Mouse (Mus musculus) 3134 (cell line): ENCODE measurements around the gene Arpp19.

ENCODE experiments used
- DNase-seq: peaks from one replicate; pipeline ENCODE4 v3.0.0-alpha.2; 2011; ENCODE audit warnings: low spot score; ENCODE audit not compliant: insufficient read length; ENCODE audit errors: extremely low read depth

Gene Arpp19

DNA sequence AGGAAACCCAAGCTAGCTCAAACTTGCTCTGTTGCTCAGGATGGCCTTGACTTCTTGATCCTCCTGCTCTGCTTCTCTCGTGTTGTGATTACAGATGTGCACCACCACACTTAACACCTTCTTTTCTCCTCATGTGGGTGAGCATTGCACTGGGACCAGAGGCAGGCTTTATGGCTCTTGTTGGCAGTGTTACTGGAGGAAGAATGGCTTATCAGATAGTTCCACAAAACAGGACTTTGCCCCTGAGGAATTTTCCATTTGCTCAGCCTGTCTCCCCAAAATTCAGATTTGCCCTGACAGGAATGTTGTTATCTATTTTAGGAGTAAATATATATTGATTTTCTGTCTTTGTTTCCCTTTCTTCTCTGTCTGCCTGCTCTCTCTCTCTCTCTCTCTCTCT is 2.7 kb upstream of the Arpp19 start:
- no peak for DNase-seq

DNA sequence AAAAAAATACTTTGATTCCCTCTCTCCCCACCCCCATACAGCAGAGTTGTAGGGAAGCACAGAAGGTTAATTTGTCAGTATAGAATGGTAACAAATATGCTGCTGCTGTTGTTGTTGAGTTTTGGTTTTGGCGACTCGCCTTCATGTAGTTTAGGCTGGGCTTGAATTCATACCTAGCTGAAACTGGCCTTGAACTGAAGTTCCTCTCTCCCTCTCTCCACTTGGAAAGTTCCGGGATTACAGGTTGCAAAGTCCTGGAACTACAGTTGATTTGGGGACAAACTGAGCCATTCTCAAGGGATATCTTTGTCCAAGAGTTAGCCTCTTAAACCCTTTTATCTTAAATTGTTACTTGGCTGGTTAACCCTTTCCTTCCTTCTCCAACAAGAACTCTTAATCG is 1.5 kb upstream of the Arpp19 start:
- DNase-seq: no peak

DNA sequence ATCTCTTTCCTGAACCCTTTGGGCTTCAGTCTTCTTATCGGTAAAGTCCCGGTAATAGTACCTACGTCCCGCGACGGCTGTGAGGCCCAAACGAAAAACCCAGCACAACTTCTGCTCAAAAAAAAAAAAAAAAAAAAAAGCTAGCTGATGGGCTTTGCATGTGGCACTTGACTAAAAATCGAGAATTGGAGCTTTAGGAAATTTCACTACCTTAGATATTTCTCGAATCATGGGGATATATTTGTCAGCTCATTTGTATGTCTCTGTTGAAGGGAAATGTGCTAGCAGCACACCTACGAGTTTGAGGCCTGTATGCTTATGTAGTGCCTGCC is 909 bp downstream of the Arpp19 start:
- no peak for DNase-seq

DNA sequence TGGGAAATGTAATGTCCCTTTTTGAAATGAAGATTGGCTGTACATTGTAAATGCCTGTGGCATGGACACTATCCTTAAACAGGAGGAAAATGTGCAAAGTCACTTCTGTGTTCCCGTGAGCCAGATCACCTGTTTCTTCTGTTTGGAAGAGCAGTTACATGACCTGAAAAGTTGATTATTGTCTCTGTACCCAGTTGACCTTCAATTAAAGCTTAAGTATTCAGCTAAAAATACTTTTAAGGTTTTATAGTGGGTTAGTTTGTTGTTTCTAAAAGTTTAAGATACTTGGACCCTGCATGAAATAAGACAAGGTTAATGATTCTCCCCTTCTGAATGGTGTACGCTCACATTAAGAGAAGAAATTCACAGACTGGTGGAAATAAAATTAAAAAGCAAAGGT is 3.2 kb downstream of the Arpp19 start:
- DNase-seq: no peak

DNA sequence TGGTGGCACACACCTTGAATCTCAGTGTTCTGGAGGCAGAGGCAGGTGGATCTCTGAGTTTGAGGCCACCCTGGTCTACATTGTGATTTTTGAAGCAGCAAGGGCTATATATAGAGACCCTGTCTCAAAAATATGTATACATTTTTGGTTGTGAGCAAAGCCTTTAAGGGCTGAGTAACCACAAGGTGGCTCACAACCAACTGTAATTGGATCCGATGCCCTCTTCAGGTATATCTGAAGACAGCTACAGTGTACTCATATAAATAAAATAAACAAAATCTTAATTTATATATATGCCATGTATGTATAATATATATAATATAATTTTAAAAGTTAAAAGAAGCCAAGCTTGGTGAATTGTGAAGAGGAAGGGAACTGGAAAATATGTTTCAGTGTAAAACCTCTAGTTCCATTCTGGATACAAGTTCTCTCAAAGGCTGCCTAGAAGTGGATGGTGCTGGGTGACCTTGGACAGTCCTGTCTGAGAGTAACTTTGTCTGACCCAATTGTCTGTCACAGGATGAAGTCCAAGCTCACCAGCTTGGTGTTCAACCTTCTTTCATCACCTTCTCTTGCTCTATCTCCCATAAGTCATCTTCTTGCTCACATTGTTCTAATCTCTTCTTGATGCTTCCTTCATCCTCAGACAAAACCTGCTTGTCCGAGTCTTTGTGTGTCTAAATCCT is 4.6 kb downstream of the Arpp19 start:
- no peak for DNase-seq

DNA sequence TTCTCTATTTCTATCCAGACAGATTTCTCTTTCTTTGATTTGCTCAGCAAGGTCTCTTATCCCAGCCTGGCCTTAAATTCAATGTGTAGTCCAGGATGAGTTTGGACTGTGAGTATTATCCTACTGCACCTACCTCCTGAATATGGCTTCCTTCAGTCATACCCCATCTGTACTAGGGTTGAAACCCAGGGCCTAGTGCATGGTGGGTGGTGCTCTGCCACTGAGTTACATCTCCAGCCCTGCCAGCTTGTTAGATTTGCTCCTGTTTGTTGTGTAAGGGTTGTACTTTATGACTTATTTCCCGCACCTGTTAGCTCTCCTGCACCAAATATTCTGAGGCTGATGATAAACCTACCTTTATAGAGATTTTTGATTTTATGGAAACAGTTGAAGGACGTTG is 5.8 kb downstream of the Arpp19 start:
- DNase-seq: no peak

DNA sequence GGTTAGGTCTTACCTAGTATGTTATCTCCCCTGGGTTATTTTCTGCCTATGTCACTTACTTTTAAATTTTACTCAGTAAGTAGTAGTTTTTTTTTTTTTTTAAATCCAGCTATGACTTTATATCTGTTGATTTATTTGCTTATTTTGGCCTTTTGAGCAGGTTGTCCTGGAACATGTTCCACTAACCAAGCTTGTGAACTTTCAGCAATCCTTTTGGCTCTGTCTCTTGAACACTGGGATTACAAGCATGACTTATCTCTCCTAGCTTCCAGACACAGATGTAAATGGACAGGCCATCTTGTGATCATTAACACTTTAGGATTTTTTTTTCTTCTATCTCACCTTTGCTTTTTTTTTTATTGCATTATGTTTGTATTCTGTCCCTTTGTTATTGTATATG is 9.7 kb downstream of the Arpp19 start:
- no peak for DNase-seq

DNA sequence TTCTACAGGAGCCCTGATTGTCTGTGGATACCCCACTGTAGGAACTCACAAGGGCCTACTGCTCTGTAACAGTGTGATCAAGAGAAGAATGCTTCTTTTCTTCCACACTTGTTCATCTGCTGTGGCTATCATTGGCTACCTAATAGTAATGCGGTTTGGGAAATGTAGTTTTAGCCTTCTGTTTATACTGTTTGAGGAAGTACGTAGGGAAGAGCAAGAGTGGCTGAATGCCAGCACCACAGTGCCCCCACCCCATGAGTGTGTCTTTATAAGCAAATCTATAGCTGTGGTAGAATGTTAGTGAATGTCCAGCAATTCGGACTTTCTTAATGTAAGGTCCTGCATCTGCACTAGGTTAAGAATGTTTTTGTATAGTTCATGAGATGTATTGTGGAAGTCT is 11.7 kb downstream of the Arpp19 start:
- DNase-seq: no peak

DNA sequence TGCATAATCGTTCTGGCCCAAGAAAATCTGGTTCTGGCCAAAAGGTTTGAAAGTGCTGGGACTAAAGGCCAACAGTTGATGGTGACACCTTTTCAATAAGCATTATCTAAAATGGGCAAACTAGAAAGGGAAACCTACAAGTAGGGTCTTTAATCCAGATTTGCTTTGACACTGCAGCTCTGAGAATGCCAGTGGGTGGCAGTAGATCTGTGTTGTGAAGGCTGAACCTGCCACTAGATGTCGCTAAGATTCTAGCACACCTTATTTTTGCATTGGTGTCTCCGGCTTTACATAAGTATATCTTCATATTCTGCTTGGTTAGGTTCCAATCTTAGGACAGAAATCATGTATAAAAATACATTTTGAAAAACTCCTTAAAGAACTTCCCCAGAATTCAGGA is 12.6 kb downstream of the Arpp19 start:
- no peak for DNase-seq

DNA sequence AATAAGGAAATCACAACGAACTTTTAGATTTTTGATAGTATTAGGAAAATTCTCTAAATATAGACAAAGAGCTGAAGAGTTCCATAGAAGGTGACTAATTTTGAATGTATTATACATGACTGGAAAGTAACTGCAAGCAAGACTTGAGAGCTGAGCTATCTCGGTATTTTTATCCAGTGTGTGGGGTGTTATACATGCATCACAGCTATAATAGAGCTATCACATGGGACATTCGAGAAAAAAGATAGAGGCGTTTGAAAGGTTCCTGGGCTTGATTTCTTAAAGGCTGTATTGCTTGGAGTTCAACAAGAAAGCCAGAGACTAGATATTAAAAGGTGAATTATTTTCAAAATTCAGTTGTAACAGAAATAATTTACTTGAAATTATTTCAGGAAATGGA is 14.4 kb downstream of the Arpp19 start:
- no peak for DNase-seq

DNA sequence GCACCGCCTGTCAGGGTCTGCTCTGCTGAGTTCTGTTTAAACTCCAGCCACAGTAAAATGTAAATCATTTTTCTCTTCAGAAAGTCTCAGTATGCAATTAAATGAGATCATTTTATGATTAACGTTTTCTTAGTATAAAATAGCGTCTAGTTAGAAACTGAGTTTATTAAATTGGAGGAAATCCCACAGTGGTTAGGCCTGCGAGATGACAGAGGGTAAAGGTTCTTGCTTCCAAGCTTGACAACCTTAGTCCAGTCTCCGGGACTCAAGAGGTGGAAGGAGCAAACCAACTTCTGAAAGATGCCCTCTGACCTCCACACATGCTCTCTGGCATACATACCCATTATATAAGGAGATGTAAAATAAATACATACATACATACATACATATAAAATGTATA is 17.6 kb downstream of the Arpp19 start:
- DNase-seq: no peak

DNA sequence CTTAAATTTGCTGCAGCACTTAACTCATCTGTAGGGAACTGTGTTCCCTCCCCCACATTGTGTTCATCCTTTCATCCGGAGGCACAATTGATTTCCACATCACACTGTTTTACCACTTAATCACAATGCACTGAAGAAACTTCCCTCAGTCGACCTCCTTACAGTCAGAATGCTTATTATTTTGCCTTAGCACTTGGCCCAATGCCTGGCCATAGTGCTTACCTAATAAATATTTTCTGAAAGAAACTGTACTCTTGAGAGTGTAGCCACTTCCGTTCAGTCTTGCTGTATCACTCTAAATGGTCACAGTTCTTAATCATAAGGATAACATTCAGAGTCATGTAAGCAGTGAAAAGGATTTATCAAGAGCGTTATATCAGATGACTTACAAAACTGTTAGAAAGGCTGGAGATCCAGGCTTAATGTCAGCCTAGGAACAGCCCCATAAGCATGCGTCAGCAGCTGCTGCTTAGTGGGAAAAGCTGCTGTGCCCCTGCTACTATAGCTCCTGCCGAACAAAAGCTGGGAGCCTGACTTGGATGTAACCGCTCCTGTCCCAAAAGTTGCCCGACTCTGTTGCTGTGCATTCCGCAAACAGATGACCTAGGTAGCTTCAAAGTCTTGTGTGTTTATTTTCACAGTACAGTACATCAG is 27.4 kb downstream of the Arpp19 start:
- DNase-seq: no peak

DNA sequence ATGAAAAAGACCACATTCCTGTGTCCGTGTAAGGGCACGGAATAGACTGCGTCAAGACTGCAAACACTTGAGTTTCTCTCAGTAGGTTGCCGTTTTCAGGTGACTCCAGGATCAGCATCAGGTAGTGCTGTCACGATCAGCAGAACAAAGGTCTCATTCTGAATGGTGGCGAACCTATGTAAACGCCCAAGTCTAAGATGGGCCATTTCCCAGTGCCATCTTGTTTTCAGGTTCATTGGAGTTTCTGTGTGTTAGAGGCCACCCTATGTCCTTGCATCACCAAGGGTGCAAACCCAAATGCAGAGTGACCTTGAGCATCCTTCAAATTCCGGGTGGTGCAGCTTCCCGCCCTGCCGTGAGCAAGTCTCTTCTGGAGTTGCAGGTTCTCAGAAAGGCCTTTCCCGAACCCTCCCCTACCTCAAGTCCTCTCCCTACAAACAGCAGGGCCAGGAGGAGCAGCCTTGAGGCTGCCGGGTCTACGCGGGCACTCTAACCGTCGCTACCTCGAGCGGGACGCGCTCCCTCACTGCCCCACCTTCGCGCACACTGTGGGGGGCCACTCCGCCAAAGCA is 33.1 kb downstream of the Arpp19 start, which contains the start of gene Myo5a:
Gene Myo5a (plus strand): TSS at position 559 of the 572 bp plus-strand sequence.
- peak; percentile 83 for DNase-seq

DNA sequence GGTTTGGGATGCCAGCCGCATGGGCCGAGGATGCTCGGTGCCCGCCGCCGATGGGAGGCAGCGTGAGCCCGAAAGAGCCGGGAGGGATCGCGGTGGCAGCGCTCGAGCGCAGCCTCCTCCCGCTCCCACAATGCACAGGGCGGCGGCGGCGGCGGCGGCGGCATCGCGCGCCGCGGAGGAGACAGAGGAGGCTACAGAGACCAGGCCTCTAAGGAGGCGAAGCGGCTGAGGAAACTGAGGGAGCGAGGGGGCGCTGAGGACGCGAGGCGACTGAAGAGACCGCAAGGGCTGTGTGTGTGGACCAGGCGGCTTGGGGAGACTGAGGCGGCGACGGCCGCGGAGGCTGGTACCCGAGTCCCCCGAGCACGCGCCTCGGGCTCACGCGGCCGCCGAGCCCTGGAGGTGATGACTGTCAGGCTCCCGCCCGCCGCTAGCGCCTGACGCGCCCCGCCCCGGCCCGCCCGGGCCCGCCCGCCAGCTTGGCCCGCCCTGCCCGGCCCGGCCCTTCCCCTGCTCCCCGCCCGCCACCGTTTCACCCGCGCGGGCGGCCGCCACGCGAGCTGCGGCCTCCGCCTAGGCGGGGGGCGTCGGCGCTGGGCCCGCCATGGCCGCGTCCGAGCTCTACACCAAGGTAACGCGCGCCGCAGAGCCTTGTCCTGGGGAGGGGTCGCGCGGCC is 33.8 kb downstream of the Arpp19 start:
- DNase-seq: peak; percentile 89

DNA sequence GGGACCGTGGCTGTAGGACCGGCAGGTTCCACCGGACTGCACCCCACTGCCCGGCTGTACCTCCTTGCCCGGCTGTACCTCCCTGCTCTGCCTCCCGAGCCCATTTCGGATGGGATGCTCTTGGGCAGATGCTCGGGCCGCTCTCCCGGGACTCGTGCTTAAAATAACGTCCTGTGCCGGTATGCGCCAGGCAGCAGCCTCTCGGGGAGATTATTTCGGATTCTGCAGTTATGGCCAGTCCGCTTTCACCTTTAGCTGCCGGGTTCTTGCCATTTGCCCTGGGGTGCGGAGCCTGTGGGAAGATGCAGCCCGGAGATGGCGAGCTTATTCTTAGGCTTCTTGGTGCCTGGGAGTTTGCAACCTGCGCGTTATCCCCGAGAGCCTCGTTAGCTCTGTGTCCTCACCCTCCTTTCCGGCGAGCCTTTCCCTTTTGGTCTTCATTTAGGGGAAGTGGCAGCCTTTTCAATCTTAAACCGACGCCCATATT is 34.3 kb downstream of the Arpp19 start:
- peak; percentile 80 for DNase-seq

DNA sequence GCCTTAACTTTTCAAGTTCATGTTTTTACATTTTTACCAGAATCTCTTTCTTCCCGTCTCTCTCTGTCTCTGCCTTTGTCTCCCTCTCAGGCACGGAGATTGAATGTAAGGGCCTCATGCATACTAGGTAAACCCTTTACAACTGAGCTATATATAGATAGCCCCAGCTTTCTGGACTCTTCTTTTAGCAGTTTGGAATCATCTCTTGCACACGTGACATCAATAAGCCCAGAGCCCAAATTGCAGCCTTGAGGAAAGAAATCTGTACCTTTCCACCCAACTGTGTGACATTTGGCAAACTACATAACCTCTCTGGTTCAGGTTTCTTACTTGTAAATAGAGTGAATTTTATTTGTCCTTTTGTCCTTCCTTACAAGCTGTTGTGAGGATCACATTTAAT is 34.9 kb downstream of the Arpp19 start:
- DNase-seq: no peak

DNA sequence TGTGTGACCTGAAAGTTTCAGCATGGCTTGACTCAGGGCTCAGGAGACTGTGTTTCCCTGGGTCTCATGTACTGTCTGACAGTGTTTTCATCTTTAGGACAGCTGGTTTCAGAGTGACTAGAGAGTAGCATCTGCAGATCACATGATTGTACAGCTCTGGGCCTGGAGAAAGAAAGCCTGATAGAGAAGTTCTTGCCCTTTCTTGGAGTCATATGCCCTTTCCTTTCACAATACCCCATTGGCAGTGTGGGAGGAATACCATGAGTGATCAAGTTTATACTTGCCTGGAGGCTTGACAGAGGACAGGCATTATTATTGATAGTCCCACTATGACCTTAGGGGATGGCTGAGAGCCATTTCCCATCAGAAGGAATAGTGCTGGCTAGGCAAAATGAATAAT is 39.8 kb downstream of the Arpp19 start:
- no peak for DNase-seq

DNA sequence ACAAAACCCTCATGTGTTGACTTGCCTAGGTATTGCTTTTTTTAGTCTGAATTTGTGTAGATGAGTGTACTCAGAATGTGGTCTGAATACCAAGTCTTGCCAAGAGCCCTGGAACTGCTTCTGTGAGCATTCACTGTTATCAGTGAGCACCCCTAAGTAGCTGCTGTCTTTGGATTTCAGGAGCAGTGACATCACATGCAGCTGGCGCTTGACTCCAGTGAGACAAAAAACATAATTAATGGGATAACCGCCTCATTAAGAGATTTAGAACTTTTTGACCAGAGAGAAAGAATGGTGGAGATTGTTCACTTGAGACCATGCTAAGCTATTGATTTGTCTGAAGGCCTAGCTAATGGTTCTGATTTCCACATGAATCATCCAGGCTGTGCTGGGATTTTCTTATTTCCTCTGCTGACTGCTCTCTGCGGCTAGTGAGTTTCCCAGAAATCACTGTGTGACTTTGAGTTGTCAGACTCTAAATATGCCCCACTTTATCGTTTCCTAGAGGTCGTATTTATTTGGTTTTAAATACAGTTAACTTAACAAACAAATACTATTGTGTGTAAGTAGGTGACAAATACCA is 47.9 kb downstream of the Arpp19 start:
- DNase-seq: peak; percentile 13

DNA sequence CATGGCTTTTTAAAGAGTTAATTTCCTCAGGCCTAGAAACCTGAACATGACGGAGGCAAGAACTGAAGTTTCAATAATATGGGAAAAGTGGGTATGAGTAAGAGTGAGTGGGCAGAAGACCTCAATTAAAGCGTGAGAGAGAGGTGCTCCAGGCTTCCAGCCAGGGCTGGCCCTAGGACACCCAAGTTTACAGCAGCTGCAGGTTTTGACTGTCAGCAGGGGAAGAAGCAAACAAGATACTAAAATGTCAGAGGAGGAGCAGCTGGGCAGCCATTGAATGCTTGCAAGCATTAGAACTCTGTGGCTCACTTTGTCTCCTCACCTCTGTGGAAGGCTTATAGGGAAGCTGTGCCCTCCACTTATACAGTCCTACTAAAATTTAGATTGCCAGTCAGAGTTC is 50.4 kb downstream of the Arpp19 start:
- DNase-seq: no peak

DNA sequence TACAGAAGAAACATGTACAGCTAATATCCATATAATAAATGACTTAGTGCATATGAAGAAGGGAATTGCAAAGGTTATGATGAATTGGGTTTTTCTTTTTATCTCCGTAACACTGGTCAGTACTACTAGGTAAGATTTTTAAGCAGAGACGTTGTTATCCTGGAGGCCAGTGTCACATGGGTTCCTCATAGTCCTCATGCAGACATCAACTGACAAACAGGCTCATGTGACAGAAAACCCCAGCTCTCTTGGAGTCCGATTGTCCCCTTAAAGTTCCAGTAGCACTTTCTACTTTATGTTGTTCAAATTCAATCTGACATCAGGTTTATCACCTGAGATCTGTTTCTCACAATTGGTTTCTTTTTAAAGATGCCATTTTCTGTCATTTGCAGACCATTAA is 51.9 kb downstream of the Arpp19 start:
- no peak for DNase-seq

DNA sequence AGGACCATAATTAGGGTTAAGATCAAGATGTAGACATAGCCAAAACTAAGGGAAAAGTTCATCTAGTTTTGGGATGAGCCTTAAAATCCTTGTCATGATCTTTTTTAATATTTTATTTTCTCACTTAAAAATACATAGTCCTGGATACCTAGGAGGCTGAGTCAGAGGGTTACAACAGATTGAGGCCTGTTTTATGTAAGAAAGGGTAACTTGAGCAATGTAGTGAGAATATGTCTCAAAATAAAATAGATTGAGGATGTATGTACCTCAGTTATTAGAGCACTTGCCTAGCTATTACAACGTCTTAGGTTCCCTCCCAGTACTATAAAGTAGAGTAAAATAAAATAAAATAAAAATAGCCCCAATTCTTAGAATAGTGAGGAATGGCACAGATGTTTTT is 54.7 kb downstream of the Arpp19 start:
- no peak for DNase-seq
